Mouse (Mus musculus): ENCODE measurements around the gene Pithd1. TPM values are rescaled to one million over a fixed set of nuclear protein-coding genes. Genes with fewer than 3 reads are reported as not detected.

Gene Pithd1
- total RNA-seq, 2 experiments from 2014 or later, result 75.9 to 95.0 TPM

DNA sequence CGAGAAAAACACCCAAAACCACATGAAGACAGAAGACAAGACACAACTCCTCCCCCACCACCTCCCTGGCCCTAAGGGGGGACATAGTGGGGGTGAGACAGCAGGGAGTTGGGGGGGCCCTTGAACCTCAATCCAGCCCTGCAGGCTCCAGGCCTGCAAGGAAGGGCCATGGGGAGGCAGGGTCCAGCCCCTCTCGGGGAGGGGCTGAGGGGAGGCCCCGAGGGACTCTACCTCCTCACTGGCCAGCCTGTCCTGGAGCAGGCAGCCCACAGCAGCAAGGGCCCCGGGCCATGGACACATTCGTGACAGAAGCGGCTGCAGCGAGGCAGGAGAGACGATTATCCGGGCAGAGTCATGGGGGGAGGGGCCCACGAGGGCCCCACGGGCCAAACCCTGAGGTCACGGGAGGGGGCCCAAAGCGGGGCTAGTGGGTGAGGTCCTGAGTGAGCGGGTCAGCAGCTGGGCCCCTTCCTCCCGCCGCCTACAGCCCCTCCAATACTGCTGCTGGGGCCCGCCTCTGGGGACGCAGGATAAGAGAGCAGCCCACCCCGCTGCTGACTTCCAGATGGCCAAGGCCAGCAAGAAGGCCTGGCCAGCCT, 18.7 kb downstream of the Pithd1 start:
- no peak for TF ChIP-seq CTCF (IDR thresholded peaks at IDR 0.05)
- Histone ChIP-seq H3K4me3 (no peak overlapping the region), H3K27ac (no peak overlapping the region)
- intact Hi-C loops (cut with DNase I), result no loop called here
- DNase-seq (ENCODE audit: extremely low spot score in 1 of 2, low spot score in 2 of 2), result no peak

DNA sequence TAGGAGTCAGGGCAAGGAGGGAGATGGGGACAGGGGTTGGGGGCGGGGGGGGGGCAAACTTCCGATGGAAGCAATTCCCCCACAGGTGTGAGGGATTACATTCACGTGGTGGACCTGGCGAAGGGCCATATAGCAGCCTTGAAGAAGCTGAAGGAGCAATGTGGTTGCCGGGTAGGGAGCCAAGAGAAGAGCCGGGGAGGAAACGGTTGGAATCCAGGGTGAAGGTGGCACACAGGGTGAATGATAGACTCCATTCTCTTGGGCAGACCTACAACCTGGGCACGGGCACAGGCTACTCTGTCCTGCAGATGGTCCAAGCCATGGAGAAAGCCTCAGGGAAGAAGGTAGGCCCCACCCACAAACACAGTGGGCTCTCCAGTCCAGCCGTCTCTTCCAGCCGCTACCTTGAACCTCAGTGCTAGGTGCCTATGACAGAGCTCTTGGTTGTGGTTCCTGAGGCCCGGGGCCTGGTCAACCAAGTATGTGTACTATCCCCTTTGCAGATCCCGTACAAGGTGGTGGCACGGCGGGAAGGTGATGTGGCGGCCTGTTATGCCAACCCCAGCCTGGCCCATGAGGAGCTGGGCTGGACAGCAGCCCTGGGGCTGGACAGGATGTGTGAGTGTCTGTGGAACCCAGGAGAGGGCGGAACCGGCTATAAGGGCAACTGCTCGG, 19.8 kb downstream of the Pithd1 start:
- intact Hi-C loops (cut with DNase I), result no loop called here
- no peak for TF ChIP-seq CTCF (IDR thresholded peaks at IDR 0.05)

DNA sequence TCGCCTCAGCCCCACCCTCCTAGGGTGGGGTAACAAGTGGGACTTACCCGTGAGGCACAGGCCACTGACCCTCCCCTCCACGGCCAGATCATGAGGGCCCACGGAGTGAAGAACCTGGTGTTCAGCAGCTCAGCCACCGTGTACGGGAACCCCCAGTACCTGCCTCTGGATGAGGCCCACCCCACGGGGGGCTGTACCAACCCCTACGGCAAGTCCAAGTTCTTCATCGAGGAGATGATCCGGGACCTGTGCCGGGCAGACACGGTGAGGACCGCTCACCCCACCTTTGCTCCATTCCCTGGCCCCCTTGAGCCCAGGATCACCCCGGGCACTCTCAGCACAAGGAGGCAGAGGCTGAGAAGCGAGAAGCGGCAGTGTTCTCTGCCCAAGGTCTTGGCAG, 20.8 kb downstream of the Pithd1 start:
- Histone ChIP-seq H3K27ac (no peak overlapping the region), H3K4me3 (no peak overlapping the region)
- intact Hi-C loops (cut with DNase I), result no loop called here
- DNase-seq (ENCODE audit: extremely low spot score in 1 of 2, low spot score in 2 of 2), result no peak
- TF ChIP-seq CTCF (IDR thresholded peaks at IDR 0.05), result no peak

More for the DNA sequence above, 19.8 kb downstream of the Pithd1 start:
- DNase-seq (ENCODE audit: extremely low spot score in 1 of 2, low spot score in 2 of 2), result no peak
- Histone ChIP-seq H3K4me3 (no peak overlapping the region), H3K27ac (no peak overlapping the region)

DNA sequence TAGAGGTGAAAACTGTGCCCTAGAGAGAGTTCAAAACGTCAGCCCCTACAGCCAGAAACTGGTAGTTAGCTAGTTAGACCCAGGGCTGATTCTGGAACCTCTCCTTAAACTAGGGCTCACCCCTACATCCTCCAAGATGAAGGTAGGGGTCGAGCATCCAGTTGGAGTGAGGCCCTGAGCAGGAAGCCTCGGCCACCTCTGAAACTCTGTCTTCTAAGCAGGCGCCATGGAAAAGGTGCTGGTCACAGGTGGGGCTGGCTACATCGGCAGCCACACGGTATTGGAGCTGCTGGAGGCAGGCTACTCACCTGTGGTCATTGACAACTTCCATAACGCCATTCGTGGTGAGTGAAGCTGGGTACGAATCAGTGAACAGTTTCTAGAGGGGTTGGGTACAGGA, 22.0 kb downstream of the Pithd1 start:
- no peak for TF ChIP-seq CTCF (IDR thresholded peaks at IDR 0.05)
- DNase-seq (ENCODE audit: extremely low spot score in 1 of 2, low spot score in 2 of 2), result no peak
- Histone ChIP-seq H3K4me3 (no peak overlapping the region), H3K27ac (no peak overlapping the region)
- intact Hi-C loops (cut with DNase I), result no loop called here

DNA sequence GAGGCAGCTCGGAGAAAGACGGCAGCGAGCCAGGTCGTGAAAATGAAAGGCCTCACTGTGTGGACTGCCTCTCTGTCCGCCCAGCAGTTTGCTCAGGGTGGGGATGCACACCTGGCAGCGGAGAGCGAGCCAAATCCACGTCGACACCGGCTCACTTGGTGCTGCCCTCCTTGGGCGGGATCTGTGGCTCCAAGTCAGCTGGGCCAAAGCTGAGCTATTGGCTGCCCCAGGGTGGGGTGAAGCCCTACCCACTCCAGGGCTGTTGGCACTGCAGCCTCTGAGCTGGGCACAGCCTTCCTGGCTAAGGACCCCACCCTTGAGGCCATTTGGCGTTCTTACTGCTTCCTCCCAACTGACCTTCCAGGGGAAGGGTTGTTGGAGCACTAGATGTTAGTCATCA, 22.6 kb downstream of the Pithd1 start:
- DNase-seq (ENCODE audit: extremely low spot score in 1 of 2, low spot score in 2 of 2), result peak; percentile 48 to 50
- TF ChIP-seq CTCF (IDR thresholded peaks at IDR 0.05), result no peak
- intact Hi-C loops (cut with DNase I), result no loop called here
- H3K4me3 ChIP-seq, result peak overlapping the region; percentile 59
- peak overlapping the region; percentile 99 for H3K27ac ChIP-seq

DNA sequence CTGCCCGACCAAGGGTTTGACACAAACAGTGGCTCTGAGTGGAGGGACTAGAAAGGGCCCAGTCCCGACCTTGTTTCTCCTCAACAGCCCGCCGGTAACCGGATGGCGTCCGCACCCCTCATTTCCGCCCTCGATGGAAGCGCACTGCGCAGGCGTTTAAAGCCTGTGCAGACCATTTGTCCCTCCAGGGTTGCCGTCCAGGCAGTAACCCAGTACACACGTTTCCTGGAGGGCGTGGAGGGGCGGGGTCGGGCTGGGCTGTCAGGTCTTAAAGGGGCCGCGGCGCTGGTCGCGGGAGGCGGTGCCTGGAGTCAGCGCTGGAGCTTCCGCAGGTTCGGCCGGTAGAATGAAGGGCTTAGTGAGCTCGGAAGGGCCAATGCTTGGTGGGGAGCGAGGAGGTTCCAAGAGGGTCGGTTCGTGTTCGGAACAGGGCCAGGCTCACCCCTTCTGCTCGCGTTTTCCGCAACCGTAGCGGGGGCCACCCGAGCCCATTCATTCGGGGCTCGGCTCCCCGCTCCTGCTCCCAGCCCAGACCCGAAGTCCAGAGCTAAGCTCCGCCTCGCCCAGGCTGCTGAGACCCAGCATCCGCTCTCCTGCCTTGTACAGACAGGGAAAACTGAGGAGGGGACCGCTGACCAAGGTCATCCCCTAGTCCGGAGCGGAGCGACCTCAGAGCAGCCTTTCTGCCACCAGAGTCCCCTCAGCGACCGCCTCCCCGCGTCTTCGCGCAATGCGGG, 23.4 kb downstream of the Pithd1 start, which contains the start of gene Gale:
Gene Gale (plus strand): TSS at position 271 of the 737 bp plus-strand sequence.
- Histone ChIP-seq H3K27ac (peak within 1 kb of the TSS; percentile 99), H3K4me3 (peak within 1 kb of the TSS; percentile 59)
- no peak for TF ChIP-seq CTCF (IDR thresholded peaks at IDR 0.05)
- intact Hi-C loops (cut with DNase I), result loop anchor here (1.0 kb wide), 1 partner anchor 9 kb away; the partner anchor contains the start of gene Lypla2
- DNase-seq (ENCODE audit: extremely low spot score in 1 of 2, low spot score in 2 of 2), result peak; percentile 94 to 95

DNA sequence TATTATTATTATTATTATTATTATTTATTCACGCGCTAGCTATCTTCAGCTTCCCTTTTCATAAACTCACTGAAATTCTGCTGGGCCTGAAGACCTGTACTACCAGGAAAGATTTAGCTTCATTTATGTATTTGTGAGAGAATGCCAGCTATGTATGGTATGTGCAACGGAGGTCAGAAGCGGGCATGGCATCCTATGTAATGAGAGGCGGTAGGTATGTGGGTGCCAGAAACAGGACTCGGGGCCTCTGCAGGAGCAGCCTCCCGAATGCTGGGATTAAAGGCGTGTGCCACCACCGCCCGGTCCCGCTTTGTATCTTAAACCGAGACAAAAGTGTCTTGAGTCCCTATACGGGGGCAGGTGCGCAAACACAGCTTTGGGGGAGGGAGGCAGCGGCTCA, 24.1 kb downstream of the Pithd1 start:
- no peak for DNase-seq (ENCODE audit: extremely low spot score in 1 of 2, low spot score in 2 of 2)
- peak overlapping the region; percentile 59 for H3K4me3 ChIP-seq
- no peak for TF ChIP-seq CTCF (IDR thresholded peaks at IDR 0.05)
- peak overlapping the region; percentile 99 for H3K27ac ChIP-seq
- intact Hi-C loops (cut with DNase I), result loop anchor here (1.0 kb wide), 1 partner anchor 9 kb away; the partner anchor contains the start of gene Lypla2

DNA sequence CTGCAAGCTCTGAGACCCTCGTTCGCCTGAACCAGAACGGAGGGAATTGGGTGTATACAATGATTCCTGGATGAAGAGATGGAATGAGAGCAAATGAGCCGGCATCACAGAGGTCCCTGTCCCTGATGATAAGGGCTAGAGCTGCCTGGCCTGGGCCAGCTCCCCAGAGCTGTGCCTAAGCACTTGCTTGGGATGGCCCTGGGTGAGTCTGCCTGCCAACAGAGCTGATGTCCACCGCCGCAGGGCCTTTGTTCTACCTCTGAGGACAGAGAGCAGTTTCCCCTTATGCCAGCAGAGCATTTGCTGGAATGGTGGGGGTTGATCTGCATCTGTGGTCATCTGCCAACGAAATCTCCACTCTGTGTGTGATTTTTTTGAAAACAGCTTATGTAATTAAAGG, 24.9 kb downstream of the Pithd1 start:
- no peak for TF ChIP-seq CTCF (IDR thresholded peaks at IDR 0.05)
- H3K27ac ChIP-seq, result no peak overlapping the region; the same call in 1 of the 2 replicates
- intact Hi-C loops (cut with DNase I), result no loop called here
- no peak overlapping the region for H3K4me3 ChIP-seq
- no peak for DNase-seq (ENCODE audit: extremely low spot score in 1 of 2, low spot score in 2 of 2)

DNA sequence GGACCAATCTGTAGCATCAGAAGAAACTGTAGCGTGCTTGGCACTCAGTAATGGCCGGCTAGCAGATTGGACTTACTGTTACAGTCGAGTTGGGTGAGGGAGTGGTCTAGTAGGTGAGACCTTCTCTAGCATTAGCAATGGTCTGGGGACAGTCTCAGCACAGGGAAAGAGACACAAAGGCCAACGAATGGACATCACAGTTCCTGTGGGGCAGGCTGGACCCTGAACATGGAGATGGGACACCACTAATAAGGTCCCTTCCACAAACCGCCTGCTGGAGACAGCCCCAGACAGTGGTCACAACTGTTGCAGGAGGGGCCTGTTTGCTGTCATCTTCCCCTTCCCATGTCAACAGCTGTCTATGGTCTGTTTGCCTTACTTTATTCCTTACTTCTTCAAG, 25.4 kb downstream of the Pithd1 start:
- Histone ChIP-seq H3K27ac (no peak overlapping the region), H3K4me3 (no peak overlapping the region)
- intact Hi-C loops (cut with DNase I), result no loop called here
- no peak for DNase-seq (ENCODE audit: extremely low spot score in 1 of 2, low spot score in 2 of 2)
- no peak for TF ChIP-seq CTCF (IDR thresholded peaks at IDR 0.05)

DNA sequence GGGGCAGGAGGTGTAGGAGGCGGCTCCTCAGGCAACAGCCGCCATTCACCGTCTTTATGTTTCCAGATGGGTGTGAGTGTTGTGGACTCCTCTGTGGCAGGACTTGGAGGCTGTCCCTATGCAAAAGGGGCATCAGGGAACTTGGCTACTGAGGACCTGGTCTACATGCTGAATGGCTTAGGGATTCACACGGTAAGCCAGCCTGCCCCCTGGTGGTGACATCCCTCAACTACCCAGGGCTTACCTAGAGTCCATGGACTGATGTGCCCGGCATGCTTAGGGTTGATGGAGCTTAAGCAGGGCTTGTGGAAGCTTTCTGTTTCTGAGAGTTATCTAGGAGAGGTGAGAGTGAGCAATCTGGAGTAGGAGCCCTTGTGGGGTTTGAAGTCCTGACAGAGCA, 26.3 kb downstream of the Pithd1 start:
- H3K27ac ChIP-seq, result no peak overlapping the region
- peak; percentile 82 for TF ChIP-seq CTCF (IDR thresholded peaks at IDR 0.05)
- intact Hi-C loops (cut with DNase I), result loop anchor here (1.0 kb wide), 1 partner anchor 70 kb away; no protein-coding TSS in a partner anchor

DNA sequence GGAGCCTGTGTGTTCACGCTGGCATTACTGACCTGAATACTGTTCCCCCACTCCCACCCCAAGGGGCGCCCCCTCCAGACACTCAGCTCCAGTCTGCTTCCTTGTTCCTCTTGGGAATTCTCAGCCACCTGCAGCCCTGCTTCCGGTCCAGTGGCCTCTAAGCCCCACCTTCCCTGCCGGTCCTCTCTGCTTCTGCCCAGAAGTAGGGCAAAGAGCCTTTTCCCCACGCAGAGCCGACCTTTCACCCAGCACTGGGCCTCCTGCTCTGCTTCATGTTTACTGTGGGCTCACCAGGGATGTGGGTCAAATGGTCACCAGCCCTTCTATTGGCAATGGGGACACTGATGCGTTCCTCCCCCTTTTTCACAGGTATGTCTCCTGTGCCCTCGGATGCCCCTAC, 28.7 kb downstream of the Pithd1 start:
- DNase-seq (ENCODE audit: extremely low spot score in 1 of 2, low spot score in 2 of 2), result no peak
- no peak overlapping the region for H3K4me3 ChIP-seq
- no peak for TF ChIP-seq CTCF (IDR thresholded peaks at IDR 0.05)
- intact Hi-C loops (cut with DNase I), result no loop called here
- no peak overlapping the region for H3K27ac ChIP-seq

More for the DNA sequence above, 26.3 kb downstream of the Pithd1 start:
- H3K4me3 ChIP-seq, result no peak overlapping the region
- DNase-seq (ENCODE audit: extremely low spot score in 1 of 2, low spot score in 2 of 2), result peak; percentile 73 to 79

DNA sequence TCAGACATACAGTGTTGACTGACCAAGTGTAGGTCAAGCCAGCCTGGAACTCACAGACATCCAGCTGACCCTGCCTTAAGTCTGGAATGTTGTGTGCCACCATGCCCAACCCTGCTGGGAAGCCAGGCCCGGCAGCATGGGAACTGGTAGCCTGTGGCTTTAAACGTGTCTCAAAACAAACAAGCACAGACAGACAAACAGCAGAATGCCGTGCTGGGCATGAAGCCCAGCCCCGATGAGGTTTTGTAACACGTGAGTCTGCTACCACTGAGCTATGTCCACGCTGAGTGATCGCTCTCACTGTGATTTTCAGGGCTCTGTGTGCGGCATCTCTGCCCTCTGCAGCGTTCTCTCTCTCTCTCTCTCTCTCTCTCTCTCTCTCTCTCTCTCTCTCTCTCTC, 31.2 kb downstream of the Pithd1 start:
- no peak for DNase-seq (ENCODE audit: extremely low spot score in 1 of 2, low spot score in 2 of 2)
- intact Hi-C loops (cut with DNase I), result no loop called here
- H3K27ac ChIP-seq, result no peak overlapping the region
- TF ChIP-seq CTCF (IDR thresholded peaks at IDR 0.05), result no peak
- H3K4me3 ChIP-seq, result no peak overlapping the region
